ENCODE assay signal across 8 mouse cellular contexts in the genomic region with DNA sequence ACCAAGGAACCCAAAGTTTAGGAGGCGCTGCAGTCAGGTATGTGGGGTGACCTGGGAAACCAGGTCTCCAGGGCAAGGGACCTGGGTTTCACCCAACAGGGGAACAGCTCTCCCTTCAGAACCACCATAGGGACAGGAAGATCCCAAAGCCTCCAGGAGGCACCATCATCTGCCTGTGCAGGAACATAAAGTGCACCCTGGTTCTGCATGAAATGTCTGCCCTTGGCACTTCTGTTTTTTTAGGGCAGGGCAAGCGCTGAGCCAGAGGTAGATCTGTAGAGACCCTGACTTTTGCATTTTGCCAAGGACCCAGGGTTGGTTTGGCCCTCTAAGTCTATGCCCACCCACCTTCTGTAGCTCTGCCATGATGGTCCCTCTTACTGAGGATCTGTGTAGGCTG. TPM values are rescaled to one million over a fixed set of nuclear protein-coding genes. Genes with fewer than 3 reads are reported as not detected.
DNase-seq lines count a peak whose midpoint lies in the region; ATAC-seq lines count a peak whose summit lies in the region.

No protein-coding gene starts in this region.

- H3K36me3 ChIP-seq in forebrain, embryonic 11.5 days (ENCODE audit: control insufficient read depth, insufficient read depth, low read length): peaks cover 9% of the 10 kb centered on the region; the same call in 1 of the 2 replicates
- peaks cover 43% of the 10 kb centered on the region for H3K36me3 ChIP-seq in hindbrain, embryonic 14.5 days (replicated peaks; ENCODE audit: control insufficient read depth, insufficient read depth)
- peaks cover 48% of the 10 kb centered on the region for H3K36me3 ChIP-seq in midbrain, embryonic 14.5 days (ENCODE audit: control insufficient read depth, insufficient read depth, low read length)

- H3K9me3 ChIP-seq in forebrain, embryonic 11.5 days (ENCODE audit: control insufficient read depth, low read length): no peaks in the 10 kb centered on the region
- no peaks in the 10 kb centered on the region for H3K9me3 ChIP-seq in hindbrain, embryonic 14.5 days (ENCODE audit: control insufficient read depth, low read length)
- no peaks in the 10 kb centered on the region for H3K9me3 ChIP-seq in midbrain, embryonic 14.5 days (ENCODE audit: control insufficient read depth, low read length)

- no peak for ATAC-seq in forebrain, embryonic 11.5 days (replicated peaks; ENCODE audit: low FRiP score)
- ATAC-seq in hindbrain, embryonic 14.5 days (ENCODE audit: low FRiP score): no peak
- no peak for ATAC-seq in midbrain, embryonic 14.5 days (ENCODE audit: low FRiP score, low TSS enrichment)

- no peak overlapping the region; the same call in 1 of the 2 replicates for H3K4me3 ChIP-seq in forebrain, embryonic 11.5 days (ENCODE audit: low read depth, low read length)
- peak overlapping the region; percentile 66; the same call in 1 of the 2 replicates for H3K4me3 ChIP-seq in hindbrain, embryonic 14.5 days (replicated peaks; ENCODE audit: low read length)
- 0 out of 2 replicates have a peak overlapping the region, but pooled peaks have one; percentile 68 for H3K4me3 ChIP-seq in midbrain, embryonic 14.5 days (replicated peaks; ENCODE audit: low read depth, low read length)

- peak; percentile 24 for DNase-seq in layer of hippocampus, adult 9-11 months
- no peak for DNase-seq in layer of hippocampus, adult 18-20 months (ENCODE audit: low spot score in 2 of 2)
- peak; percentile 54 for DNase-seq in forebrain, embryonic 11.5 days (ENCODE audit: low spot score)
- DNase-seq in hindbrain, embryonic 14.5 days (ENCODE audit: low spot score): no peak
- DNase-seq in midbrain, embryonic 14.5 days: no peak
- no peak for DNase-seq in testis, postnatal 10 days (ENCODE audit: low spot score)
- DNase-seq in embryo, embryonic 9.5 days (ENCODE audit: extremely low spot score): no peak
- no peak for DNase-seq in gastrocnemius, postnatal 25 days

- H3K9ac ChIP-seq in forebrain, embryonic 11.5 days (ENCODE audit: low read length): no peak overlapping the region
- peak overlapping the region; percentile 84; the same call in 1 of the 2 replicates for H3K9ac ChIP-seq in hindbrain, embryonic 14.5 days
- no peak overlapping the region; the same call in 1 of the 2 replicates for H3K9ac ChIP-seq in midbrain, embryonic 14.5 days (replicated peaks; ENCODE audit: low read length)

- no peaks in the 10 kb centered on the region for H3K27me3 ChIP-seq in forebrain, embryonic 11.5 days (ENCODE audit: control insufficient read depth, insufficient read depth, low read length)
- no peaks in the 10 kb centered on the region for H3K27me3 ChIP-seq in hindbrain, embryonic 14.5 days (ENCODE audit: control insufficient read depth, insufficient read depth, low read length)
- H3K27me3 ChIP-seq in midbrain, embryonic 14.5 days (ENCODE audit: control insufficient read depth, insufficient read depth, low read length): no peaks in the 10 kb centered on the region

- peak overlapping the region; percentile 91; the same call in 1 of the 2 replicates for H3K4me2 ChIP-seq in forebrain, embryonic 11.5 days (ENCODE audit: low read depth, low read length, severe bottlenecking)
- peak overlapping the region; percentile 82 for H3K4me2 ChIP-seq in hindbrain, embryonic 14.5 days (replicated peaks)
- H3K4me2 ChIP-seq in midbrain, embryonic 14.5 days (ENCODE audit: low read length): peak overlapping the region; percentile 96

- 80% methylated on average over 2 of the region's 2 CpGs for WGBS in forebrain, embryonic 11.5 days
- WGBS in hindbrain, embryonic 14.5 days: 77% methylated on average over 2 of the region's 2 CpGs
- 85% methylated on average over 2 of the region's 2 CpGs for WGBS in midbrain, embryonic 14.5 days

- peaks cover 4% of the 10 kb centered on the region; the same call in 1 of the 2 replicates for H3K4me1 ChIP-seq in forebrain, embryonic 11.5 days (replicated peaks; ENCODE audit: control insufficient read depth, insufficient read depth, low read length)
- H3K4me1 ChIP-seq in hindbrain, embryonic 14.5 days (replicated peaks; ENCODE audit: control insufficient read depth, insufficient read depth, low read length): peaks cover 20% of the 10 kb centered on the region
- peaks cover 9% of the 10 kb centered on the region for H3K4me1 ChIP-seq in midbrain, embryonic 14.5 days (ENCODE audit: control insufficient read depth, insufficient read depth, low read length)

- no peak overlapping the region for H3K27ac ChIP-seq in forebrain, embryonic 11.5 days (ENCODE audit: low read depth, low read length)
- H3K27ac ChIP-seq in hindbrain, embryonic 14.5 days: no peak overlapping the region
- H3K27ac ChIP-seq in midbrain, embryonic 14.5 days (replicated peaks; ENCODE audit: low read depth, low read length): peak overlapping the region; percentile 32; the same call in 1 of the 2 replicates

RNA-seq across cellular contexts. Expression of gene Uckl1, which starts 2.3 kb away (rescaled TPM):
- total RNA-seq in layer of hippocampus, adult 18-20 months (2021): 10 to 100 TPM; 54.2 to 63.3 TPM
- polyA plus RNA-seq in forebrain, embryonic 11.5 days (2014; fragmentation: Nextera tagmentation; extraction: Ambion mirVana): 51.0 and 51.5 TPM in 2 replicates
- polyA plus RNA-seq in hindbrain, embryonic 14.5 days (2014; fragmentation: Nextera tagmentation; extraction: Ambion mirVana): 57.2 and 60.7 TPM in 2 replicates
- 61.0 and 65.6 TPM in 2 replicates for polyA plus RNA-seq in midbrain, embryonic 14.5 days (2014; fragmentation: Nextera tagmentation; extraction: Ambion mirVana)
- total RNA-seq in gastrocnemius, postnatal 25 days (2021): 10 to 100 TPM; 23.9 to 26.5 TPM

RNA-seq across cellular contexts. Expression of gene Prpf6, which starts 9.3 kb away (rescaled TPM):
- 10 to 100 TPM; 60.9 to 61.6 TPM for total RNA-seq in layer of hippocampus, adult 18-20 months (2021)
- polyA plus RNA-seq in forebrain, embryonic 11.5 days (2014; fragmentation: Nextera tagmentation; extraction: Ambion mirVana): 76.5 and 82.4 TPM in 2 replicates
- polyA plus RNA-seq in hindbrain, embryonic 14.5 days (2014; fragmentation: Nextera tagmentation; extraction: Ambion mirVana): 53.9 and 58.2 TPM in 2 replicates
- polyA plus RNA-seq in midbrain, embryonic 14.5 days (2014; fragmentation: Nextera tagmentation; extraction: Ambion mirVana): 59.9 and 65.8 TPM in 2 replicates
- 10 to 100 TPM; 23.2 to 28.2 TPM for total RNA-seq in gastrocnemius, postnatal 25 days (2021)

RNA-seq across cellular contexts. Expression of gene Zfp512b, which starts 10.2 kb away (rescaled TPM):
- total RNA-seq in layer of hippocampus, adult 18-20 months (2021): 10 to 100 TPM; 81.0 to 88.4 TPM
- 53.7 and 60.7 TPM in 2 replicates for polyA plus RNA-seq in forebrain, embryonic 11.5 days (2014; fragmentation: Nextera tagmentation; extraction: Ambion mirVana)
- polyA plus RNA-seq in hindbrain, embryonic 14.5 days (2014; fragmentation: Nextera tagmentation; extraction: Ambion mirVana): 68.3 and 86.2 TPM in 2 replicates
- polyA plus RNA-seq in midbrain, embryonic 14.5 days (2014; fragmentation: Nextera tagmentation; extraction: Ambion mirVana): 72.6 and 75.3 TPM in 2 replicates
- 10 to 100 TPM; 17.2 to 17.4 TPM for total RNA-seq in gastrocnemius, postnatal 25 days (2021)

RNA-seq across cellular contexts. Expression of gene Samd10, which starts 16.7 kb away (rescaled TPM):
- total RNA-seq in layer of hippocampus, adult 18-20 months (2021): 10 to 100 TPM; 12.0 to 13.2 TPM
- 52.0 and 58.5 TPM in 2 replicates for polyA plus RNA-seq in forebrain, embryonic 11.5 days (2014; fragmentation: Nextera tagmentation; extraction: Ambion mirVana)
- 192 and 211 TPM in 2 replicates for polyA plus RNA-seq in hindbrain, embryonic 14.5 days (2014; fragmentation: Nextera tagmentation; extraction: Ambion mirVana)
- 215 and 245 TPM in 2 replicates for polyA plus RNA-seq in midbrain, embryonic 14.5 days (2014; fragmentation: Nextera tagmentation; extraction: Ambion mirVana)
- total RNA-seq in gastrocnemius, postnatal 25 days (2021): 1 to 10 TPM in 1 of 2 experiments, under 1 TPM in 1; 0.97 to 1.1 TPM

Comparison
In these comparisons a context has a peak if more than half of its experiments do, and no peak if none do; other contexts are left out.
1. DNase-seq: peak in layer of hippocampus, adult 9-11 months (single experiment) and forebrain, embryonic 11.5 days (single experiment); none in layer of hippocampus, adult 18-20 months (0 of 2), hindbrain, embryonic 14.5 days (single experiment), midbrain, embryonic 14.5 days (single experiment), testis, postnatal 10 days (single experiment), embryo, embryonic 9.5 days (single experiment) and gastrocnemius, postnatal 25 days (single experiment).
2. Peak in every context shown above with its lines, with median percentiles within 50 percentile points of each other: H3K4me2 ChIP-seq.